29 mouse cellular contexts compared by ENCODE assay signal in genomic region chr5:149097841-149098240, GRCm38 (mm10).
A peak's percentile ranks its signal among the peaks of the same experiment; 100 is the strongest.
DNase-seq lines count a peak whose midpoint lies in the region; ATAC-seq and TF ChIP-seq lines count a peak whose summit lies in the region.
"Had no signal": no experiment of that assay in that cellular context is flagged by ENCODE, and none has a peak within 500 bp of the region (broad histone marks: within the 10 kb centered on the region; RNA-seq: fewer than 3 reads in every experiment).

No protein-coding gene starts in this region.

- no peaks in the 10 kb centered on the region for H3K36me3 ChIP-seq in liver, embryonic 14.5 days (replicated peaks; ENCODE audit: control insufficient read depth, insufficient read depth, low read depth)
- H3K36me3 ChIP-seq in CH12.LX (replicated peaks in 1 of 2; ENCODE audit: control insufficient read depth in 1 of 2, insufficient read depth in 1 of 2, low read length in 1 of 2) = no peaks in the 10 kb centered on the region
- H3K36me3 ChIP-seq in splenic B cell, adult 2 months (ENCODE audit: control insufficient read depth, insufficient read depth, low read length, poor library complexity, severe bottlenecking) = no peaks in the 10 kb centered on the region
- H3K36me3 ChIP-seq: embryonic facial prominence, embryonic 10.5 days; embryonic facial prominence, embryonic 15.5 days; forebrain, embryonic 12.5 days; hindbrain, embryonic 13.5 days; liver, embryonic 15.5 days; midbrain, embryonic 13.5 days; neural tube, embryonic 13.5 days; stomach, embryonic 15.5 days had no signal

- no peak for DNase-seq in liver, embryonic 14.5 days (ENCODE audit: low read depth in 3 of 3, low spot score in 3 of 3)
- DNase-seq in liver = no peak
- DNase-seq in CH12.LX (ENCODE audit: extremely low read depth) = no peak
- DNase-seq in splenic B cell, adult 2 months (ENCODE audit: low read depth, low spot score) = peak; percentile 13
- DNase-seq in thymus, postnatal 4 days = peak; percentile 68
- no peak for DNase-seq in B cell, adult 2 months
- DNase-seq: adrenal gland, postnatal 25 days; cerebellum, adult 11-12 months; cerebellum, adult 9-11 months; forebrain, postnatal 0 days; gastrocnemius, postnatal 14 days; heart, postnatal 36 days; kidney, adult 8-10 months; kidney, postnatal 4 days; layer of hippocampus, postnatal 36 days; left cerebral cortex, postnatal 4 days; lung, postnatal 4 days had no signal

- H3K79me2 ChIP-seq in CH12.LX (replicated peaks; ENCODE audit: control insufficient read depth, extremely low read depth, insufficient read depth, poor library complexity, severe bottlenecking) = no peaks in the 10 kb centered on the region

- ATAC-seq in liver, embryonic 14.5 days (ENCODE audit: insufficient read depth) = no peak
- ATAC-seq in frontal cortex, adult (ENCODE audit: low TSS enrichment) = no peak
- ATAC-seq: forebrain, postnatal 0 days; intestine, embryonic 16.5 days; midbrain, embryonic 13.5 days had no signal

- H3K4me2 ChIP-seq in liver, embryonic 14.5 days (ENCODE audit: low read depth) = no peak overlapping the region
- H3K4me2 ChIP-seq in CH12.LX (ENCODE audit: insufficient read depth, low read depth, poor library complexity, severe bottlenecking) = no peak overlapping the region
- H3K4me2 ChIP-seq: embryonic facial prominence, embryonic 15.5 days; forebrain, embryonic 12.5 days; heart, embryonic 11.5 days; hindbrain, embryonic 13.5 days; liver, embryonic 15.5 days; midbrain, embryonic 13.5 days; neural tube, embryonic 13.5 days; stomach, embryonic 15.5 days had no signal

- TF ChIP-seq POLR2A in CH12.LX (IDR thresholded peaks at IDR 0.05; ENCODE audit: low read depth, low read length) = no peak

- H3K9ac ChIP-seq in liver, embryonic 14.5 days (replicated peaks) = no peak overlapping the region
- H3K9ac ChIP-seq in CH12.LX (ENCODE audit: insufficient read depth, low read depth) = 0 out of 2 replicates have a peak overlapping the region, but pooled peaks have one; percentile 17
- H3K9ac ChIP-seq: embryonic facial prominence, embryonic 15.5 days; forebrain, embryonic 12.5 days; forebrain, postnatal 0 days; hindbrain, embryonic 13.5 days; liver, embryonic 15.5 days; midbrain, embryonic 13.5 days; neural tube, embryonic 13.5 days; stomach, embryonic 15.5 days had no signal

- 62% methylated on average over 5 of the region's 5 CpGs for WGBS in liver, embryonic 14.5 days (ENCODE audit: insufficient replicate concordance)

- H3K4me3 ChIP-seq in liver, embryonic 14.5 days (ENCODE audit: insufficient read depth in 1 of 2, low read depth in 2 of 2, low read length in 2 of 2) = no peak overlapping the region
- H3K4me3 ChIP-seq in CH12.LX (replicated peaks in 1 of 3; ENCODE audit: low read depth in 2 of 3, low read length in 2 of 3, poor library complexity in 1 of 3) = peak overlapping the region in 1 of 3 experiments; percentile 3
- H3K4me3 ChIP-seq: embryonic facial prominence, embryonic 10.5 days; embryonic facial prominence, embryonic 15.5 days; forebrain, embryonic 12.5 days; hindbrain, embryonic 13.5 days; liver, embryonic 15.5 days; midbrain, embryonic 13.5 days; neural tube, embryonic 13.5 days; stomach, embryonic 15.5 days had no signal

- no peaks in the 10 kb centered on the region for H3K9me3 ChIP-seq in liver, embryonic 14.5 days (ENCODE audit: control insufficient read depth, low read length)
- H3K9me3 ChIP-seq in CH12.LX (replicated peaks; ENCODE audit: low read length) = peaks cover 8% of the 10 kb centered on the region
- H3K9me3 ChIP-seq: embryonic facial prominence, embryonic 15.5 days; forebrain, embryonic 12.5 days; hindbrain, embryonic 13.5 days; liver, embryonic 15.5 days; midbrain, embryonic 13.5 days; neural tube, embryonic 13.5 days; stomach, embryonic 15.5 days had no signal

- dilution Hi-C loops in CH12.LX (cut with MboI; ENCODE audit: extremely low pct_ligation_motif_present, extremely low pct_unique_long_range_greater_than_20kb, low sequenced_read_pairs) = no loop called here

- in situ Hi-C loops in CH12.LX (cut with MboI; ENCODE audit: low pct_ligation_motif_present, low pct_unique_long_range_greater_than_20kb, low sequenced_read_pairs) = no loop called here

- TF ChIP-seq CTCF in liver, embryonic 14.5 days (IDR thresholded peaks at IDR 0.05; ENCODE audit: low read depth) = 0 out of 2 replicates have a peak, but pooled peaks have one; percentile 17
- TF ChIP-seq CTCF in CH12.LX (conservative IDR thresholded peaks at IDR 0.05 in 1 of 2, IDR thresholded peaks at IDR 0.05 in 1 of 2; ENCODE audit: low read depth in 2 of 2, low read length in 2 of 2) = peak in 1 of 2 experiments; percentile 36; a peak in 2 of 4 replicates

- TF ChIP-seq RAD21 in CH12.LX (IDR thresholded peaks at IDR 0.05; ENCODE audit: low read depth, low read length) = peak; percentile 0

- H3K27me3 ChIP-seq in liver, embryonic 14.5 days (ENCODE audit: control insufficient read depth, insufficient read depth, low read length) = no peaks in the 10 kb centered on the region
- H3K27me3 ChIP-seq in CH12.LX (replicated peaks) = no peaks in the 10 kb centered on the region
- H3K27me3 ChIP-seq in splenic B cell, adult 2 months (ENCODE audit: control insufficient read depth, insufficient read depth, low read length, poor library complexity, severe bottlenecking) = no peaks in the 10 kb centered on the region
- H3K27me3 ChIP-seq: embryonic facial prominence, embryonic 15.5 days; forebrain, embryonic 12.5 days; hindbrain, embryonic 13.5 days; liver, embryonic 15.5 days; midbrain, embryonic 13.5 days; neural tube, embryonic 13.5 days; stomach, embryonic 15.5 days had no signal

- TF ChIP-seq EP300 in liver, embryonic 14.5 days (IDR thresholded peaks at IDR 0.05; ENCODE audit: low read depth) = no peak
- no peak for TF ChIP-seq EP300 in CH12.LX (IDR thresholded peaks at IDR 0.05; ENCODE audit: low read length)

- no peak overlapping the region for H3K27ac ChIP-seq in liver, embryonic 14.5 days
- H3K27ac ChIP-seq in CH12.LX (ENCODE audit: insufficient read depth, low read depth) = peak overlapping the region; percentile 35; the same call in 1 of the 2 replicates
- H3K27ac ChIP-seq: embryonic facial prominence, embryonic 10.5 days; embryonic facial prominence, embryonic 15.5 days; forebrain, embryonic 12.5 days; hindbrain, embryonic 13.5 days; kidney, postnatal 0 days; liver, embryonic 15.5 days; midbrain, embryonic 13.5 days; neural tube, embryonic 13.5 days; stomach, embryonic 15.5 days had no signal

- peaks cover 0 to 11% of the 10 kb centered on the region in 2 experiments for H3K4me1 ChIP-seq in liver, embryonic 14.5 days (replicated peaks; ENCODE audit: control insufficient read depth in 2 of 2, insufficient read depth in 2 of 2, low read length in 1 of 2)
- H3K4me1 ChIP-seq in CH12.LX (ENCODE audit: control insufficient read depth in 1 of 2, insufficient read depth in 2 of 2) = peaks cover 14 to 38% of the 10 kb centered on the region in 2 experiments
- H3K4me1 ChIP-seq: embryonic facial prominence, embryonic 10.5 days; embryonic facial prominence, embryonic 15.5 days; forebrain, embryonic 12.5 days; hindbrain, embryonic 13.5 days; midbrain, embryonic 13.5 days; neural tube, embryonic 13.5 days; stomach, embryonic 15.5 days had no signal

TF ChIP-seq in CH12.LX, 34 proteins besides CTCF, POLR2A, EP300 and RAD21:
- TF ChIP-seq POLR2AphosphoS2 (IDR thresholded peaks at IDR 0.05; ENCODE audit: low read depth, low read length) (no peak), JUN (IDR thresholded peaks at IDR 0.05; ENCODE audit: insufficient read depth, low read depth, low read length) (no peak), SMC3 (IDR thresholded peaks at IDR 0.05; ENCODE audit: low read depth, low read length) (peak; percentile 31; the same call in 1 of the 2 replicates), IRF4 (IDR thresholded peaks at IDR 0.05; ENCODE audit: low read depth, low read length) (no peak)
TF ChIP-seq in CH12.LX: peak in this region for 1.

Comparison
In these comparisons a context has a peak if more than half of its experiments do, and no peak if none do; other contexts are left out.
1. DNase-seq: peak in splenic B cell, adult 2 months (single experiment) and thymus, postnatal 4 days (single experiment); none in liver, embryonic 14.5 days (0 of 3), liver (single experiment), CH12.LX (single experiment) and B cell, adult 2 months (0 of 2).